Mouse (Mus musculus): Measurements from ENCODE around the gene Wfdc16.

GRCm38 (mm10) chr2:164600179-164600578, 38.4 kb downstream of the Wfdc16 start:
- TF ChIP-seq POLR2A (IDR thresholded peaks at IDR 0.05; ENCODE audit: low read depth, low read length), result no peak
- no peak for TF ChIP-seq CTCF (IDR thresholded peaks at IDR 0.05; ENCODE audit: borderline replicate concordance, insufficient read depth, low read length)

Measured in embryonic fibroblast, embryonic 13.5 days (primary cell).